Mouse (Mus musculus) G1E (cell line): ENCODE results near the gene Oxsm.

Source experiments
- CTCF ChIP-seq: IDR thresholded peaks from 2 replicates; pipeline ENCODE4 v1.5.1; 2012; ENCODE audit warnings: low read depth, low read length, inconsistent platforms, mixed read lengths
- GATA1 ChIP-seq: IDR thresholded peaks from 2 replicates; pipeline ENCODE4 v1.6.1; 2012; ENCODE audit warnings: borderline replicate concordance, low read length, inconsistent platforms, mixed read lengths
- GATA2 ChIP-seq: IDR thresholded peaks from 2 replicates; pipeline ENCODE4 v1.6.1; 2012; ENCODE audit warnings: low read depth, low read length, inconsistent platforms, borderline replicate concordance
- POLR2AphosphoS5 ChIP-seq: IDR thresholded peaks from 2 replicates; pipeline ENCODE4 v1.6.1; 2012; ENCODE audit warnings: low read depth, low read length, inconsistent platforms; ENCODE audit not compliant: insufficient replicate concordance
- TAL1 ChIP-seq: conservative IDR thresholded peaks from 2 replicates; pipeline ENCODE4 v1.6.1; 2012; ENCODE audit warnings: low read depth, low read length, inconsistent platforms, mixed read lengths

- no peak for TF ChIP-seq CTCF
- TF ChIP-seq GATA1, result no peak
- no peak for TF ChIP-seq TAL1
- TF ChIP-seq POLR2AphosphoS5, result no peak
- TF ChIP-seq GATA2, result no peak
Measured at GRCm38 (mm10) chr14:16207722-16208121, 41.9 kb downstream of the Oxsm start.
